Mouse (Mus musculus): ENCODE measurements around the gene Mat2b. TPM values are rescaled to one million over a fixed set of nuclear protein-coding genes. Genes with fewer than 3 reads are reported as not detected.

The Mat2b gene
- total RNA-seq, 2 experiments from 2014 or later = 36.5 to 64.7 TPM

- peak; percentile 62; the same call in 1 of the 2 replicates for ATAC-seq (replicated peaks; ENCODE audit: low FRiP score, poor library complexity, severe bottlenecking)
These were observed 17.8 kb downstream of the Mat2b start for GRCm38 (mm10) chr11:40677169-40677568.

GRCm38 (mm10) chr11:40675014-40675730 is 19.8 kb downstream of the Mat2b start:
- ATAC-seq (replicated peaks; ENCODE audit: low FRiP score, poor library complexity, severe bottlenecking) = no peak

GRCm38 (mm10) chr11:40649726-40650445 is 45.1 kb downstream of the Mat2b start:
- no peak for ATAC-seq (replicated peaks; ENCODE audit: low FRiP score, poor library complexity, severe bottlenecking)

DNA sequence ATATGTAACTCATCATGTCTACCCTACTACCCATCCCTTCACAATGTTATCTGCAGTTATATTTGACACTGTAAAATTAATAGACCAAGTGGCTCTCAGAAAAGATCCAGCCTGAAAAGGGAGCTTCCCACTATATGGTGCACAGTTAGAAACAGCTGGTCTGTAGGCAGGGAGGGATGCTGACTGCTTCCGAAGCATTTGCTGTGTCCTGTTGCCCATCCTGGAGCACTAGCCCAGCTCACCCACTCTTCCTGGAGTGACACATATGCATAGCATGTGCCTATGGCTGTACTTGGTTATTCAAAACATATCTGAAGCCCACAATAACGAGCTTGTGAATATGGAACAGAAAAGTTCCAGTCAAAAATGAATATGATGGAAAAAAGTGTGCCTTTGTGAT is 47.8 kb downstream of the Mat2b start:
- ATAC-seq (replicated peaks; ENCODE audit: low FRiP score, poor library complexity, severe bottlenecking) = no peak

Other genes starting within 250 kb of the Mat2b start
- gene Hmmr, start 38.2 kb upstream of the Mat2b start, total RNA-seq (2015; ENCODE audit: low replicate concordance) = 29.6 and 45.6 TPM in 2 replicates
- gene Hmmr, start 38.2 kb upstream of the Mat2b start, total RNA-seq (2017; ENCODE audit: low replicate concordance) = 53.4 and 59.9 TPM in 2 replicates
- 25.3 and 43.4 TPM in 2 replicates for gene Nudcd2, start 38.5 kb upstream of the Mat2b start, total RNA-seq (2015; ENCODE audit: low replicate concordance)
- gene Nudcd2, start 38.5 kb upstream of the Mat2b start, total RNA-seq (2017; ENCODE audit: low replicate concordance) = 31.8 and 46.9 TPM in 2 replicates
- 34.3 and 51.7 TPM in 2 replicates for gene Ccng1, start 60.1 kb upstream of the Mat2b start, total RNA-seq (2015; ENCODE audit: low replicate concordance)
- 12.0 and 16.1 TPM in 2 replicates for gene Ccng1, start 60.1 kb upstream of the Mat2b start, total RNA-seq (2017; ENCODE audit: low replicate concordance)

Data from erythroblast, adult 5-6 weeks (primary cell).